Mouse (Mus musculus) embryonic fibroblast, embryonic 13.5 days (primary cell): Measurements from ENCODE around the gene Iffo2.
A peak's percentile ranks its signal among the peaks of the same experiment; 100 is the strongest.

ENCODE experiments used
- CTCF ChIP-seq: IDR thresholded peaks from 2 replicates; pipeline ENCODE4 v1.5.1; 2011; ENCODE audit warnings: mild to moderate bottlenecking, control low read depth, low read length, moderate library complexity, borderline replicate concordance; ENCODE audit not compliant: insufficient read depth
- POLR2A ChIP-seq: IDR thresholded peaks from 2 replicates; pipeline ENCODE4 v1.6.1; 2011; ENCODE audit warnings: low read depth, mild to moderate bottlenecking, control low read depth, low read length, moderate library complexity

DNA sequence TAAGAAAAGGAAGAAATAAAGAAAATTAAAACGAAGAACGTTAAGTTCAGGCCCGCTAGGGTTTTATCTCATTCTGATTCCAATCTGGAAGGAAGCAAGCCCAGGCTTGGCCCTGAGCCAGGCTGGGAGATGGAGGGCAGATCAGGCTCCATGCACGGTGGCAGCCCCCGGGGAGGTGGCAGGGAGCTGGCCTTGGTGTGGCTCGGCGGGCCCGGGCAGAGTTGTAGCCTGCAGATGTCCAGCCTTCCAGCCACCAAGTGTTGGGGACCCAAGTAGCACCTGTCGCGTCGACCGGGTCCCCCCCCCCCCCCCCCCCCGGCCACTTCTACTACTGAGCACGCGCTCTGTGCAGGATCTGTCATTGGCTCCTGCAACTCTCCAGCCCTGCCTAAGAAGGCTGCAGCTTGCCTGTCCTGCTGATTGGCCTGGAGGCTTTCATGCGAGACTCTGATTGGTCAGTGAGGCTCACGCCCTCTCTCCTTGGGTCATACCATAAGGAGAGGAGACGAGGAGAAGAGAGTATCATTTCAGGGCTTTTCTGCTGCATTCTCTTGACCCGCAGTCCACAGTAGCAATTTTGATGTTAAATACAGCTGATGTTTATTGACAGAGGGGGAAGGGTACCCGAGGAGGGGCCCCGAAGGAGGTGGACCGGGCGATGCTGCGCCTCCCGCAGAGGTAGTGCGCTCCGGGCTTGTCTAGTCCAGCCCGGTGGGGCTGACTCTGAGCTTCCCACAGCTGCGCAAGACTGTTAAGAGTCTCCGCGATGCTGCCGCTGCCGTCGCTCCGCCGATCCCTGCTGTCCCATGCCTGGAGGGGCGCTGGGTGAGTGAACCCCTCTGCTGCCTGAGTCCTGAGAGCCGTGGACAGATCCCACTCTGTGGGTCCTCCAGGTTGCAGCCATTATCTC is 92.3 kb downstream of the Iffo2 start, which contains the start of gene Aldh4a1:
- TF ChIP-seq POLR2A (peak; percentile 99), CTCF (no peak)
